25 mouse cellular contexts compared by ENCODE assay signal in the genomic region with DNA sequence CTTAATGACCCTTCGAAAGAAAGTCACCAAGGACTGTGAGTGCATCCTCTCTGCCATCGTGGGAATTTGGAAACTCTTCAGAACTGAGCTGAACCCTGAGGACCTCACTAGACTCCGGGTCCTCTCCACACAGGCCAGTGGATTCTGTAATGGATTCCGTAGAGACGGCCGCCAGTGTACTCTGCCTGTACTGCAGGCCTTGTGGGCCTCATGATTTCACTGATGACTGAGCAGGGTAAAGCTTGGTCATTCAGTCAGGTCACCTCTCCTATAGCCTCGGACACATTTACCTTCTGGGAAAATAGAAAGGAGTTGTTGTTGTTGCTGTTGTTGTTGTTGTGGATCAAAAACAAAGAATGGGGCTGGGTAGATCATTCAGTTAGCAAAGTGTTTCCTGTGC.
"Had no signal": no experiment of that assay in that cellular context is flagged by ENCODE, and none has a peak within 500 bp of the region (broad histone marks: within the 10 kb centered on the region; RNA-seq: fewer than 3 reads in every experiment).

No protein-coding gene starts in this region.

- H3K4me1 ChIP-seq: forebrain, embryonic 15.5 days; heart, embryonic 15.5 days; hindbrain, embryonic 13.5 days; hindbrain, embryonic 15.5 days had no signal

- H3K9me3 ChIP-seq: forebrain, embryonic 15.5 days; heart, embryonic 13.5 days; heart, embryonic 15.5 days; hindbrain, embryonic 13.5 days; hindbrain, embryonic 15.5 days; limb, embryonic 13.5 days; limb, embryonic 15.5 days; liver, embryonic 12.5 days had no signal

- H3K27me3 ChIP-seq: forebrain, embryonic 15.5 days; heart, embryonic 13.5 days; heart, embryonic 15.5 days; hindbrain, embryonic 13.5 days; hindbrain, embryonic 15.5 days; limb, embryonic 13.5 days; limb, embryonic 15.5 days had no signal

- ATAC-seq: forebrain, embryonic 15.5 days; forebrain, postnatal 0 days; hindbrain, postnatal 0 days; liver, embryonic 12.5 days had no signal

- H3K4me3 ChIP-seq: forebrain, embryonic 15.5 days; heart, adult 2 months; heart, embryonic 13.5 days; heart, embryonic 15.5 days; hindbrain, embryonic 13.5 days; hindbrain, embryonic 15.5 days; limb, embryonic 13.5 days; limb, embryonic 15.5 days; liver, embryonic 12.5 days had no signal

- H3K36me3 ChIP-seq: forebrain, embryonic 15.5 days; heart, embryonic 13.5 days; heart, embryonic 15.5 days; hindbrain, embryonic 13.5 days; hindbrain, embryonic 15.5 days; limb, embryonic 13.5 days; limb, embryonic 15.5 days; liver, embryonic 12.5 days had no signal

- H3K4me2 ChIP-seq: forebrain, embryonic 15.5 days; heart, embryonic 11.5 days; heart, embryonic 13.5 days; heart, embryonic 15.5 days; hindbrain, embryonic 13.5 days; hindbrain, embryonic 15.5 days; limb, embryonic 13.5 days; limb, embryonic 15.5 days; liver, embryonic 12.5 days had no signal

- H3K9ac ChIP-seq: forebrain, embryonic 15.5 days; forebrain, postnatal 0 days; heart, embryonic 13.5 days; heart, embryonic 15.5 days; hindbrain, embryonic 13.5 days; hindbrain, embryonic 15.5 days; limb, embryonic 13.5 days; limb, embryonic 15.5 days; liver, embryonic 12.5 days had no signal

- DNase-seq: forebrain, postnatal 0 days; gastrocnemius, postnatal 14 days; gastrocnemius, postnatal 36 days; heart, adult 11 months; heart, adult 2 months; heart, postnatal 14 days; heart, postnatal 36 days; kidney, adult 11 months; kidney, adult 9 months; kidney, postnatal 14 days; kidney, postnatal 36 days; layer of hippocampus, adult 9-11 months; layer of hippocampus, postnatal 36 days; left cerebral cortex, postnatal 4 days had no signal

- H3K27ac ChIP-seq: forebrain, embryonic 15.5 days; heart, adult 2 months; heart, embryonic 13.5 days; heart, embryonic 15.5 days; hindbrain, embryonic 13.5 days; hindbrain, embryonic 15.5 days; hindbrain, postnatal 0 days; kidney, postnatal 0 days; limb, embryonic 13.5 days; limb, embryonic 15.5 days; liver, embryonic 12.5 days had no signal
